Mouse (Mus musculus) liver, adult 2 months (tissue): ENCODE results near the gene Ephb2. TPM values are rescaled to one million over a fixed set of nuclear protein-coding genes. Genes with fewer than 3 reads are reported as not detected.

ENCODE experiments used
- DNase-seq: peaks from one replicate; pipeline ENCODE4 v3.0.0-alpha.2; 2011; ENCODE audit warnings: low read depth, low spot score; ENCODE audit errors: extremely low read depth
- H3K27ac ChIP-seq: fragments of 200-500 bp; replicated peaks from 2 replicates; pipeline ENCODE4 v1.5.1; 2012; ENCODE audit warnings: low read depth, mild to moderate bottlenecking, control low read depth, inconsistent platforms, low read length; ENCODE audit not compliant: insufficient read depth
- H3K27me3 ChIP-seq: fragments of 200-500 bp; 2 replicates; pipeline ENCODE4 v1.6.1; 2012; ENCODE audit warnings: mild to moderate bottlenecking, moderate library complexity, low read length, inconsistent platforms; ENCODE audit not compliant: control insufficient read depth, insufficient read depth
- H3K36me3 ChIP-seq: fragments of 200-500 bp; 2 replicates; pipeline ENCODE4 v1.6.1; 2012; ENCODE audit warnings: low read length, inconsistent platforms; ENCODE audit not compliant: control insufficient read depth, insufficient read depth
- H3K4me1 ChIP-seq: fragments of 200-500 bp; 2 replicates; pipeline ENCODE4 v1.6.1; 2011; ENCODE audit warnings: low read length; ENCODE audit not compliant: control insufficient read depth, insufficient read depth
- H3K4me3 ChIP-seq: fragments of 200-500 bp; 2 replicates; pipeline ENCODE4 v1.5.1; 2011; ENCODE audit warnings: low read depth, mild to moderate bottlenecking, control low read depth, low read length, moderate library complexity; ENCODE audit not compliant: insufficient read depth
- H3K79me2 ChIP-seq: fragments of 200-500 bp; 2 replicates; pipeline ENCODE4 v1.6.1; 2012; ENCODE audit warnings: inconsistent platforms, mild to moderate bottlenecking, low read length, moderate library complexity; ENCODE audit not compliant: control insufficient read depth, insufficient read depth
- H3K9ac ChIP-seq: fragments of 200-500 bp; 2 replicates; pipeline ENCODE4 v1.6.1; 2012; ENCODE audit warnings: low read depth, mild to moderate bottlenecking, control low read depth, inconsistent platforms, low read length
- CTCF ChIP-seq: fragments of 200-500 bp; IDR thresholded peaks from 2 replicates; pipeline ENCODE4 v1.5.1; 2011; ENCODE audit warnings: low read depth, low read length, control low read depth
- POLR2A ChIP-seq: fragments of 200-500 bp; IDR thresholded peaks from 2 replicates; pipeline ENCODE4 v1.6.1; 2011; ENCODE audit warnings: low read length, control low read depth; ENCODE audit not compliant: insufficient read depth; ENCODE audit errors: extremely low read depth
- WGBS: fragments of 180-500 bp; shearing (Covaris S2); methylation state at CpG from one replicate; pipeline ENCODE4 v1.1.7; 2018; 5-methylcytosine and 5-hydroxymethylcytosine counted together
- polyA plus RNA-seq: library from polyadenylated mRNA; depleted of rRNA; stranded (reverse); fragments of >200 nt; gene quantifications from 2 replicates; pipeline ENCODE4 v1.2.3, GENCODE M21; 2012
- total RNA-seq: library from RNA; depleted of rRNA; stranded (reverse); fragments of >200 nt; gene quantifications from 2 replicates; pipeline ENCODE4 v1.2.3, GENCODE M21; 2014

Gene Ephb2
- total and polyA plus RNA-seq, 2 experiments: 0.18 to 0.37 TPM

DNA sequence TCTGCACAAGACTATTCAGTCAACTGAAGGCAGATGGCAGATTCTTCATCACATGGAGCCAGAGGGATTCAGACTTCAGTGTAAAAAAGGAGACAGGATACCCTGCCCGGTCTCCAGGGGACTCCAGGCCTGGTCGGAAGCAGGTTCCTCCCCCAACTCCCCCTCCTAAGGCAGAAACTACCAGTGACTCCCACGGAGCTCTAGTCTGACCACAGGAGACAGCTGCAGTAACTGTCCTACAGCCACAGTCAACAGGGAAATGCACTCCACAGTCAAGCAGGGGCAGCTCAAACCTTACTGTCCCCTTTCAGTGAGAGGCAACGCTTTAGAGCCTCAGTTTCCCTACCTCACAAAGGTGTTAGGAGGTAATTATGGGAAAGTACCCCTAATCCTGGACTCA, 23.2 kb downstream of the Ephb2 start:
- TF ChIP-seq POLR2A: no peak
- no peak for TF ChIP-seq CTCF
- Histone ChIP-seq H3K27ac (no peak overlapping the region), H3K9ac (no peak overlapping the region), H3K27me3 (no peaks in the 10 kb centered on the region), H3K36me3 (no peaks in the 10 kb centered on the region), H3K4me3 (no peak overlapping the region), H3K79me2 (no peaks in the 10 kb centered on the region), H3K4me1 (no peaks in the 10 kb centered on the region)
- DNase-seq: no peak
- WGBS: 66% methylated on average over 4 of the region's 4 CpGs

DNA sequence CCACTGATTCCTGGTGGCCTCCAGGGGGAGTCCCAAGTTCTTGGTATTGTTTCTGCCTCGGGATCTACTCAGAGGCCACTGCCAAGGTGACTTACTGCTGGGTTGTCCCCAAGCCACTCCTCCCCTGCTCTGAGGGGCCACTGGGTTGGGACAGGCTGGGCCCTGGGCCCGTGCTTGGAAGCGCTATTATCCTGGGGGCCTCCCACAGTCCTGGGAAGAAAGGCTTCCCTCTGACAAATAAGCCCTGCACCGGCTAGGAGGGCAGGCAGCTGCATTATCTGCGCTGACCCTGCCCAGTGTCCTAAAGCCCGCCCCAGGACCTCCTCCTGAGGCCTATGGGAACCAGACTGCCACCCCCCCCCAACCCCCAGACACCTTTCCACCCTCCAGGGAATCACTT, 24.2 kb downstream of the Ephb2 start:
- no peaks in the 10 kb centered on the region for H3K27me3 ChIP-seq
- H3K79me2 ChIP-seq: no peaks in the 10 kb centered on the region
- no peak for DNase-seq
- H3K4me1 ChIP-seq: no peaks in the 10 kb centered on the region
- no peak overlapping the region for H3K9ac ChIP-seq
- H3K27ac ChIP-seq: no peak overlapping the region
- TF ChIP-seq CTCF (no peak), POLR2A (no peak)
- H3K4me3 ChIP-seq: no peak overlapping the region
- WGBS: 48% methylated on average over 6 of the region's 6 CpGs
- H3K36me3 ChIP-seq: no peaks in the 10 kb centered on the region

DNA sequence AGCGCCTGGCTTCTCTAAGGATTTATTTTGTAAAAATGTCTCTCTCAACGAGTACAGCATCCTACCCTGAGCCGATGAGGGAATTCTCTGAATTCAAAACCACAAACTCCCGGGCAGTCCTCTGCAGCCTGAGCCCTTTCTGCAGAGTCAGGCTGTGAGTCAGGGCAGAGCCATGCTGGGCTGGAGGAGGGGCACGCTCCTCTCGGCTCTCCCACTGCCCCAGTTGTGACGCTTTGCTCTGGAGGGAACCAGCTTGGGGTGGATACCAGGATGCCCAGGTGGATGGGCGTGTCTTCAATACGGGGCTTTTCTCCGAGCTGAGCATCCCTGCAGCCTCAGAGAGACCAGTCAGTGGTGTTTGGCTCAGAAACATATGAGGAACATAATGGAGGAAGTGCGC, 27.3 kb downstream of the Ephb2 start:
- Histone ChIP-seq H3K79me2 (no peaks in the 10 kb centered on the region), H3K4me1 (no peaks in the 10 kb centered on the region), H3K27ac (no peak overlapping the region), H3K9ac (no peak overlapping the region), H3K27me3 (no peaks in the 10 kb centered on the region), H3K4me3 (no peak overlapping the region), H3K36me3 (no peaks in the 10 kb centered on the region)
- TF ChIP-seq POLR2A: no peak
- TF ChIP-seq CTCF: no peak
- 56% methylated on average over 11 of the region's 11 CpGs for WGBS
- no peak for DNase-seq

DNA sequence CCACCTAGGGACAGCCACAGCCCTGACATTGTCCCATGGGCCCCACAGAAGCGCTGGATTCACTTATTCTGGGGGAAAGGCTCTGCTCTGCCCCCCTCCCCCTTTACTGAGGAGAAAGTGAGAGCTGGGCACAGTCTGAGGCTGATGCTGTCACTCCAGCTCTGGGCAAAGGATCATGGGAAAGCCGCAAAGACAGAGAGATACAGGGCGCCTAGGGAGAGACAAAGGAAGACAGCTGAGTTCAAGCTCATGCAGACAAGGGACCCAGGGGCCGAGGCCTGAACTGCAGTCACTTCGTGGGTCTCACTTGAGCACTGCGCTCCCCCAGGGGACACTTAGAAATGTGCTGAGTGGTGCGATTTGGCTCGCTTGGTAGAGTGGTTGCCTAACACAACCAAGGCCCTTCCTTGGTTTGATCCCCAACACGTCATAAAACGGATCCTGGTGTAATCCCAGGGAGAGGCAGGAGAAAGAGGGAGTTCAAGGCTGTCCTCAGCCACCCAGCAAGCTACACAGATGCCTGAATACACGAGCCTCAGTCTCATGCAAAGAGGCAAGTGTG, 28.3 kb downstream of the Ephb2 start:
- TF ChIP-seq CTCF: no peak
- no peak for TF ChIP-seq POLR2A
- no peak overlapping the region for H3K4me3 ChIP-seq
- no peak overlapping the region for H3K9ac ChIP-seq
- no peaks in the 10 kb centered on the region for H3K79me2 ChIP-seq
- no peaks in the 10 kb centered on the region for H3K27me3 ChIP-seq
- DNase-seq: no peak
- no peak overlapping the region for H3K27ac ChIP-seq
- H3K4me1 ChIP-seq: no peaks in the 10 kb centered on the region
- 76% methylated on average over 11 of the region's 11 CpGs for WGBS
- H3K36me3 ChIP-seq: no peaks in the 10 kb centered on the region

DNA sequence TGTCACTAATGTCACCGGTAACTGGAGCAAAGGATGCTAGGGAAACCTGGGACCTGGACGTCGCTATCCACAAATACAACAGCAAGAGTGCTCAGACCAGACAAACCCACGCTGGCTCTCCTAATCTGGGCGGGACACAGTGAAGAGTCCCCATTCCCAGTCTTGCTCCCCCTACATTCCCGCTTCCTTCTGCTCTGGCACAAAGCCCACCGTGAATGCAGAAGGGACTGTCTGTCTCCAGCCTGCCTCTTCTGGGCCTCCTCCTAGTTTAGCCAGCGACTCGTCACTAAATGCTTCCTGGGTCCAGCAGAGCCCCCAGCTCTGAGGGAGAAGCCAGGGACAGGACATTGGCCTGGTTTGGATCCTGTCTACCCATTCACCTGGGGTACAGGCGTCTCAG, 29.5 kb downstream of the Ephb2 start:
- Histone ChIP-seq H3K4me1 (no peaks in the 10 kb centered on the region), H3K27me3 (no peaks in the 10 kb centered on the region), H3K9ac (no peak overlapping the region), H3K27ac (no peak overlapping the region), H3K79me2 (no peaks in the 10 kb centered on the region), H3K36me3 (no peaks in the 10 kb centered on the region), H3K4me3 (no peak overlapping the region)
- TF ChIP-seq POLR2A (no peak), CTCF (no peak)
- no peak for DNase-seq
- 75% methylated on average over 10 of the region's 10 CpGs for WGBS

DNA sequence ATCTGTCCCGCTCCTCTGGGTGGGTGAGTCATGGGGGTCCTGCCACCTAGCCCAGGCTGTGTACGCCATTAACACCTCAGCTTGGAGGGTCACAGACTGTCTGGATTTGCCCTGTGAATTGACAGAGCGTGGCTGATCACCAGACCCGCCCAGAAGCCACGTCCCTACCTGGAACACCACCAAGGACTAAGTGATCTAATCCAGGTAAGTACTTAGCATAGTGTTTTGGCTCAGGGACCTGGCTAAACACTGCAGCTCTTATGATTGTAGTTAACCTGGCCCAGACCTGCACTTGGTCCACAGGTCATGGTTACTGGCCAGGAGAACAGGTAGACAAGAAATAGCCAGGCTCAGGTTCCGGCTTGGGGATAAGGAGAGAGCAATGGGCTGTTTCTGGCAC, 31.4 kb downstream of the Ephb2 start:
- Histone ChIP-seq H3K9ac (no peak overlapping the region), H3K27me3 (no peaks in the 10 kb centered on the region), H3K4me3 (no peak overlapping the region), H3K79me2 (no peaks in the 10 kb centered on the region), H3K4me1 (no peaks in the 10 kb centered on the region), H3K27ac (no peak overlapping the region), H3K36me3 (no peaks in the 10 kb centered on the region)
- TF ChIP-seq POLR2A (no peak), CTCF (no peak)
- no peak for DNase-seq
- WGBS: 84% methylated on average over 6 of the region's 6 CpGs
